Mouse (Mus musculus) limb, embryonic 15.5 days (tissue): ENCODE measurements around the gene Ube2d3. TPM values are rescaled to one million over a fixed set of nuclear protein-coding genes. Genes with fewer than 3 reads are reported as not detected.
"Not testable (repeated sequence)": the region's sequence is repeated elsewhere in the genome, so short reads cannot be mapped to it uniquely, and the experiment has no call there.

Experiments used
- ATAC-seq: fragments of 200-750 bp; cut with Nextera tagmentation; 2 replicates; pipeline ENCODE4 v1.8.0; 2017; ENCODE audit warnings: low read depth, moderate TSS enrichment; ENCODE audit not compliant: insufficient number of reproducible peaks, low FRiP score, low TSS enrichment
- H3K27ac ChIP-seq: fragments of 300-500 bp; sonication (generic); 2 replicates; pipeline ENCODE4 v1.5.1; 2015; ENCODE audit warnings: moderate library complexity, mild to moderate bottlenecking, inconsistent platforms
- H3K27me3 ChIP-seq: fragments of 300-500 bp; sonication (generic); 2 replicates; pipeline ENCODE4 v1.6.1; 2015; ENCODE audit warnings: inconsistent platforms
- H3K36me3 ChIP-seq: fragments of 300-500 bp; sonication (generic); 2 replicates; pipeline ENCODE4 v1.6.1; 2015; ENCODE audit warnings: inconsistent platforms
- H3K4me1 ChIP-seq: fragments of 300-500 bp; sonication (generic); 2 replicates; pipeline ENCODE4 v1.6.1; 2015; ENCODE audit warnings: inconsistent platforms
- H3K4me2 ChIP-seq: fragments of 300-500 bp; sonication (generic); 2 replicates; pipeline ENCODE4 v1.6.1; 2015; ENCODE audit warnings: mild to moderate bottlenecking, inconsistent platforms
- H3K4me3 ChIP-seq: fragments of 300-500 bp; sonication (generic); 2 replicates; pipeline ENCODE4 v1.5.1; 2015; ENCODE audit warnings: mild to moderate bottlenecking, inconsistent platforms
- H3K9ac ChIP-seq: fragments of 300-500 bp; sonication (generic); 2 replicates; pipeline ENCODE4 v1.6.1; 2015; ENCODE audit warnings: inconsistent platforms
- H3K9me3 ChIP-seq: fragments of 300-500 bp; sonication (generic); 2 replicates; pipeline ENCODE4 v1.6.1; 2016; ENCODE audit warnings: inconsistent platforms
- WGBS: fragments of 180-500 bp; shearing (Covaris S2); methylation state at CpG from one replicate; pipeline ENCODE4 v1.1.7; 2015; 5-methylcytosine and 5-hydroxymethylcytosine counted together
- polyA plus RNA-seq: library from polyadenylated mRNA; unstranded; fragments of >200 nt; fragmentation: Nextera tagmentation; extraction: Ambion mirVana; gene quantifications from 2 replicates; pipeline ENCODE4 v1.2.1, GENCODE M21; 2015

Ube2d3 gene
- polyA plus RNA-seq, 1 experiment from 2014 or later = 467 TPM

GRCm38 (mm10) chr3:135476977-135477376 lies 39.0 kb downstream of the Ube2d3 start:
- H3K27ac ChIP-seq = no peak overlapping the region
- no peaks in the 10 kb centered on the region for H3K27me3 ChIP-seq
- H3K4me2 ChIP-seq = no peak overlapping the region
- H3K4me3 ChIP-seq = no peak overlapping the region
- no peaks in the 10 kb centered on the region for H3K36me3 ChIP-seq
- H3K4me1 ChIP-seq = no peaks in the 10 kb centered on the region
- ATAC-seq = no peak
- 89% methylated on average over 2 of the region's 2 CpGs for WGBS
- no peak overlapping the region for H3K9ac ChIP-seq
- H3K9me3 ChIP-seq = no peaks in the 10 kb centered on the region

GRCm38 (mm10) chr3:135479090-135479489 lies 41.1 kb downstream of the Ube2d3 start:
- not testable (repeated sequence) for H3K27me3 ChIP-seq, H3K4me1 ChIP-seq, H3K9ac ChIP-seq, H3K9me3 ChIP-seq, H3K4me2 ChIP-seq, H3K27ac ChIP-seq, H3K36me3 ChIP-seq, ATAC-seq, H3K4me3 ChIP-seq
- WGBS = 85% methylated on average over 5 of the region's 5 CpGs

GRCm38 (mm10) chr3:135480767-135481166 lies 42.8 kb downstream of the Ube2d3 start:
- Histone ChIP-seq H3K27me3 (no peaks in the 10 kb centered on the region; the same call in 1 of the 2 replicates), H3K27ac (no peak overlapping the region), H3K9ac (no peak overlapping the region), H3K9me3 (no peaks in the 10 kb centered on the region), H3K36me3 (no peaks in the 10 kb centered on the region), H3K4me1 (peaks cover 2% of the 10 kb centered on the region; the same call in 1 of the 2 replicates), H3K4me3 (no peak overlapping the region), H3K4me2 (no peak overlapping the region)
- no peak for ATAC-seq
- 86% methylated on average over 6 of the region's 6 CpGs for WGBS

GRCm38 (mm10) chr3:135481608-135482007 lies 43.7 kb downstream of the Ube2d3 start:
- H3K9ac ChIP-seq = no peak overlapping the region
- no peaks in the 10 kb centered on the region for H3K9me3 ChIP-seq
- no peak overlapping the region for H3K4me3 ChIP-seq
- H3K27ac ChIP-seq = no peak overlapping the region
- H3K27me3 ChIP-seq = no peaks in the 10 kb centered on the region; the same call in 1 of the 2 replicates
- H3K36me3 ChIP-seq = no peaks in the 10 kb centered on the region
- H3K4me1 ChIP-seq = peaks cover 5% of the 10 kb centered on the region; the same call in 1 of the 2 replicates
- WGBS = 80% methylated on average over 3 of the region's 3 CpGs
- no peak overlapping the region for H3K4me2 ChIP-seq
- no peak for ATAC-seq

GRCm38 (mm10) chr3:135484650-135485049 lies 46.7 kb downstream of the Ube2d3 start:
- H3K9me3 ChIP-seq, H3K36me3 ChIP-seq, H3K4me1 ChIP-seq, H3K27ac ChIP-seq, ATAC-seq, H3K27me3 ChIP-seq, H3K9ac ChIP-seq: not testable (repeated sequence)
- WGBS = 87% methylated on average over 15 of the region's 15 CpGs
- Histone ChIP-seq H3K4me3 (0 out of 2 replicates have a peak overlapping the region, but pooled peaks have one; percentile 61), H3K4me2 (peak overlapping the region; percentile 95; the same call in 1 of the 2 replicates)

- 2% methylated on average over 48 of the region's 48 CpGs for WGBS
- H3K4me1 ChIP-seq = peaks cover 5% of the 10 kb centered on the region; the same call in 1 of the 2 replicates
- peak within 1 kb of the TSS; percentile 39 for H3K9ac ChIP-seq
- H3K4me3 ChIP-seq = peak within 1 kb of the TSS; percentile 61
- ATAC-seq = peak; percentile 74
- H3K4me2 ChIP-seq = peak within 1 kb of the TSS; percentile 95
- H3K27ac ChIP-seq = no peak within 1 kb of the TSS
- H3K36me3 ChIP-seq = no peaks in the 10 kb centered on the region
- H3K27me3 ChIP-seq = no peaks in the 10 kb centered on the region; the same call in 1 of the 2 replicates
- no peaks in the 10 kb centered on the region for H3K9me3 ChIP-seq
Observed at GRCm38 (mm10) chr3:135485128-135485899, 47.4 kb downstream of the Ube2d3 start, which contains the start of gene Manba. Gene Manba, plus strand, starts transcription at chr3:135485611.

- Histone ChIP-seq H3K27me3 (no peaks in the 10 kb centered on the region; the same call in 1 of the 2 replicates), H3K4me3 (peak overlapping the region; percentile 61)
- WGBS = 11% methylated on average over 9 of the region's 9 CpGs
Observed at GRCm38 (mm10) chr3:135485900-135486241, 47.9 kb downstream of the Ube2d3 start.

GRCm38 (mm10) chr3:135486351-135486750 lies 48.4 kb downstream of the Ube2d3 start:
- peak overlapping the region; percentile 61; the same call in 1 of the 2 replicates for H3K4me3 ChIP-seq
- 81% methylated on average over 5 of the region's 5 CpGs for WGBS
- H3K9ac ChIP-seq = no peak overlapping the region

More at GRCm38 (mm10) chr3:135485900-135486241, 47.9 kb downstream of the Ube2d3 start:
- H3K4me1 ChIP-seq = peaks cover 5% of the 10 kb centered on the region; the same call in 1 of the 2 replicates
- no peaks in the 10 kb centered on the region for H3K9me3 ChIP-seq
- H3K36me3 ChIP-seq = no peaks in the 10 kb centered on the region
- H3K4me2 ChIP-seq = peak overlapping the region; percentile 95
- H3K27ac ChIP-seq = no peak overlapping the region
- peak overlapping the region; percentile 39 for H3K9ac ChIP-seq
- ATAC-seq = no peak

GRCm38 (mm10) chr3:135487803-135488202 lies 49.9 kb downstream of the Ube2d3 start:
- ATAC-seq = no peak
- peaks cover 5% of the 10 kb centered on the region; the same call in 1 of the 2 replicates for H3K4me1 ChIP-seq
- no peak overlapping the region for H3K9ac ChIP-seq
- H3K27me3 ChIP-seq = no peaks in the 10 kb centered on the region; the same call in 1 of the 2 replicates
- no peak overlapping the region for H3K4me2 ChIP-seq
- WGBS = 92% methylated on average over 4 of the region's 4 CpGs
- H3K27ac ChIP-seq = no peak overlapping the region
- H3K4me3 ChIP-seq = no peak overlapping the region
- H3K36me3 ChIP-seq = no peaks in the 10 kb centered on the region
- no peaks in the 10 kb centered on the region for H3K9me3 ChIP-seq

More at GRCm38 (mm10) chr3:135486351-135486750, 48.4 kb downstream of the Ube2d3 start:
- ATAC-seq = no peak
- Histone ChIP-seq H3K36me3 (no peaks in the 10 kb centered on the region), H3K4me1 (peaks cover 5% of the 10 kb centered on the region; the same call in 1 of the 2 replicates), H3K9me3 (no peaks in the 10 kb centered on the region), H3K27ac (no peak overlapping the region), H3K27me3 (no peaks in the 10 kb centered on the region; the same call in 1 of the 2 replicates), H3K4me2 (peak overlapping the region; percentile 95; the same call in 1 of the 2 replicates)

GRCm38 (mm10) chr3:135489865-135490520 lies 52.0 kb downstream of the Ube2d3 start:
- H3K4me3 ChIP-seq = no peak overlapping the region
- no peaks in the 10 kb centered on the region for H3K36me3 ChIP-seq
- no peaks in the 10 kb centered on the region for H3K9me3 ChIP-seq
- ATAC-seq = no peak
- no peak overlapping the region for H3K9ac ChIP-seq
- H3K4me1 ChIP-seq = peaks cover 5% of the 10 kb centered on the region; the same call in 1 of the 2 replicates
- H3K27me3 ChIP-seq = no peaks in the 10 kb centered on the region; the same call in 1 of the 2 replicates
- WGBS = 81% methylated on average over 5 of the region's 5 CpGs
- H3K4me2 ChIP-seq = no peak overlapping the region
- H3K27ac ChIP-seq = no peak overlapping the region

GRCm38 (mm10) chr3:135491102-135491501 lies 53.2 kb downstream of the Ube2d3 start:
- Histone ChIP-seq H3K4me1 (no peaks in the 10 kb centered on the region), H3K9me3 (no peaks in the 10 kb centered on the region), H3K9ac (no peak overlapping the region), H3K4me2 (no peak overlapping the region), H3K27ac (no peak overlapping the region), H3K4me3 (no peak overlapping the region), H3K27me3 (no peaks in the 10 kb centered on the region), H3K36me3 (no peaks in the 10 kb centered on the region)
- no peak for ATAC-seq
- WGBS = 83% methylated on average over 6 of the region's 6 CpGs

GRCm38 (mm10) chr3:135493320-135493719 lies 55.4 kb downstream of the Ube2d3 start:
- not testable (repeated sequence) for ATAC-seq, H3K9me3 ChIP-seq
- WGBS = 69% methylated on average over 7 of the region's 7 CpGs

More at GRCm38 (mm10) chr3:135493320-135493719, 55.4 kb downstream of the Ube2d3 start:
- H3K27ac ChIP-seq, H3K4me2 ChIP-seq, H3K27me3 ChIP-seq, H3K36me3 ChIP-seq, H3K9ac ChIP-seq, H3K4me1 ChIP-seq, H3K4me3 ChIP-seq: not testable (repeated sequence)
